Mouse (Mus musculus): ENCODE data around the gene Jagn1.

Gene Jagn1

GRCm38 (mm10) chr6:113442442-113443090 lies at the start of gene Jagn1:
Gene Jagn1, plus strand, starts transcription at chr6:113442569.
- DNase-seq: peak; percentile 96

- no peak for DNase-seq
Observed at GRCm38 (mm10) chr6:113393951-113394350, 48.4 kb upstream of the Jagn1 start.

DNA sequence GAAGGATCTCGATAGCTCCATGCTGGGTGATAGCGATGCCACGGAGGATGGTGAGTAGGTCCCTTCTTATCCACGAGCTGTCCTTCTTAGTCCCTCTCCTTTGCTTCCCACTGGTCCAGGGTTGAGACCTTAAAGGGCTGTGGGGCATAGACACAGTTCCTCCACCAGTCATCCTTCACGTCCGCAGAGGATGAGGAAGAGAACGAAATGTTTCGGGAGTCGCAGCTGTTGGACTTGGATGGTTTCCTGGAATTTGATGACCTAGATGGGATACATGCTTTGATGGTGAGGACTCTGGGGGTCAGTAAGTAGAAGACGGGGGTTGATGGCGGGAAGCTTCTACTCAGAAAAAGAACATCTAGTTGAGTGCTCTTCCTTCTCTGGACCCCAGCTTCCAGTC lies 47.6 kb upstream of the Jagn1 start:
- no peak for DNase-seq

DNA sequence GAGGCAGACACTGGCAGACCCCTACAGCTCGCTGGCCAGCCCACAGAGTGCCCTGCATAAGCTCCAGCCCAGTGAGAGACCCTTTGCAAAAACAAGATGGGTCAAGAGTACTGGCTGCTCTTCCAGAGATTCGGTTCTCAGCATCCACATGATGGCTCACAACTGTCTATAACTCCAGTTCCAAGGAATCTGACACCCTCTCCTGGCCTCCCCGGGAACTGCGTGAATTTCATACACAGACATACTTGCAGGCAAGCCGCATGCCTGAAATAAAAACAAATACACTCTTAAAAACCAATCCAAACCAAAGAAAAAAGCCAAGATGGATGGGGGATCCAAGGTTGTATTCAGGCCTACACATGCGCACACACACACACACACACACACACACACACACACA lies 46.9 kb upstream of the Jagn1 start:
- DNase-seq: no peak

DNA sequence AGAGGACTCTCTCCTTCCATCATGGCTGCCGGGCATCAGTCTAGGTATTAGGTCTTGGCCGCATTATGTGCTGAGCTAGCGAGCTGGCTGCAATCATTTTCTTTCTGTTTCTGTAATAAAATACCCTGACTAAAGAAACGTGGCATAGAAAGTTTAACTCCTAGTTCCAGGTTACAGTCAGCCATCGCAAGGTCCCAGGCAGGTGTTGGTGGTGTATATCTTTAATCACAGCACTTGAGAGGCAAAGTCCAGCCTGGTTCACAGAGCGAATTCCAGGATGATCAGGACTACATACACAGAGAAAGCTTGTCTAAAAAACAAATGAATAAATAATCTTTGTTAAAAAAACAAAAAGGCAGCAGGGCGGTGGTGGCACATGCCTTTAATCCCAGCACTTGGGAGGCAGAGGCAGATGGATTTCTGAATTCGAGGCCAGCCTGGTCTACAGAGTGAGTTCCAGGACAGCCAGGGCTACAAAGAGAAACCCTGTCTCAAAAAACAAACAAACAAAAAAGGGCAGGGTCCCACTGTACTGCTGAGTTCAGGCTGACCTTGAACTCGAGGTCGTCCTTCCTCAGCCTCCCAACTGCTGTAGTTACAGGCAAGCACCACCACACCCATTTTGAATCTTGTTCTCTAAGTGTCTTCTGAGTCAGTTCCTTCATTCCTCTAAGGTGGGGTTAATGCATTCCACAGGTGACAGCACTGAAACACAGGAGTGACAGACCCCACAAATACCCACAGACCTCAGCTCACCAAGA lies 45.9 kb upstream of the Jagn1 start:
- DNase-seq: no peak

DNA sequence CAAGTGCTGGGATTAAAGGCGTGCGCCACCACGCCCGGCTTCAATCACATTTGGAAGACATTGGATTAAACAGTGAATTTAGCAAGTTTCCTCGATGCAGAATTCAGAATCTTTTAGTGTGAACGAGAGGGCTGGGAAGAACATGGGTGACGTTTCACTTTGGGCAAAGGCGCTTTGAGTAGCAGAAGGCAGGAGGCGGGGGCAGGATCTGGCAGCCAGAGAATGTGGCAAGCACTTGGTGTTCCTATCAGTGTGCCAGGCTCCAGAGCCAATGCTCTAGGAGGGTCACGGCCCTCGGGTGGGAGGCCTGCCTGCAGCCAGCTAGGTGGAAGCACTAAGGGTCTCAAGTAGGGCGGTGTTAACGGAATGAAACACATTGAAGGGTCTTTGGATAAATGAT lies 40.3 kb upstream of the Jagn1 start:
- no peak for DNase-seq

- peak; percentile 57 for DNase-seq
Observed at GRCm38 (mm10) chr6:113404649-113405448, 37.5 kb upstream of the Jagn1 start.

DNA sequence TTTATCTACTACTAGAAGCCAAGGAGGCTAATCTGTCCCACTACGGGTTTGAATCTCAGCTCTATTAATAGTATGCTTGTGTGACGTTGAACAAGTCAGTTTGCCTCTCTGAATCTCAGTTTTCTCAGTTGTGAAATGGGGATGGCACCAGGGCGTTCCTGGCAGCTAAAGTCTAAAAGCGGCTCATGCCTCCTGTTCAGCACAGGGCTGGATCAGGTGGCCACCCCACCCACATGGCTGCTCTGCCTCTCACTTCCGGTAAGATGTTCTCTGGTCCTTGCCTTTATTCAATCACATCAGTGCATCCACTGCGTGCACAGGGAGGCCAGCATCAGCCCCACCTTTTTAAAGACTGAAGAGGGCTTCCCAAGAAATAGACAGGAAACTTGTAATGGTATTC lies 36.9 kb upstream of the Jagn1 start:
- no peak for DNase-seq

GRCm38 (mm10) chr6:113406683-113407082 lies 35.7 kb upstream of the Jagn1 start:
- DNase-seq: peak; percentile 37

GRCm38 (mm10) chr6:113410001-113410400 lies 32.4 kb upstream of the Jagn1 start:
- no peak for DNase-seq

- DNase-seq: no peak
Observed at GRCm38 (mm10) chr6:113416416-113416815, 26.0 kb upstream of the Jagn1 start.

DNA sequence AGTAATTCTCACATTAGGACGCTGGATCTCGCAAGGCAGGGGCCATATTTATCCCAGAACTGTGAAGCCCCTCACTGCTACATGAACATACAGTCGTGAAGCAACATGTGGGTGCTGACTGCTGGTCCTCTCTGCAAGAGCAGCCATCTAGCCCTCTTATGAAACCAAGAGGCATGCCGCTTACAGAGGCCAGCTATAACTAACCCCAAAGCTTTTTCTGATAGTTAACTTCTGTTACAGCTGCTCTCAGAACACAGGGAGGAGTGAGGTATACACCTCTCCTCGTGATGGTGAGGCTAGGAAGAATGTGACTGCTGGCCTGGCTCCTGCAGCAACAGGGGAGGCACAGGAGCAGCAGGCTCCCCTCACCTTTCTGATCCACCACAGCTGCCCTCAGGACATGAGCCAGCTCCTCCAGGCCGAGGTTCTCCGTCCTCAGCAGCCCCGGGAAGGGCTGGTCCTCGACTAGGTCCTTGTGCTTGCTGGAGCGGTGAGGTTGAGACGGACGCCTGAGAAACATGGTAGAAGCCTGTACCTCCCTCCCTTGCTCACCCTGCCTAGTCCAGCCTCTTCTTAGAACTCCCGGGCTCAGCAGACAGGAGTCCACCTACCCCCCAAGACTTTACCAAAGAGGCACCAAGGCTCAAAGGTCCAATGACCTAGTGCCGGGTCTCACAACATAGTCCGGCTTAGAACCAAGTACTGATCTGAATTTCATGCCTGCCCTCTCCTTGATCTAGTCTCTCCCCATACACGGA lies 23.7 kb upstream of the Jagn1 start:
- DNase-seq: no peak

- DNase-seq: peak; percentile 97
Observed at GRCm38 (mm10) chr6:113419199-113419587, 23.2 kb upstream of the Jagn1 start, which contains the start of gene Rpusd3. Gene Rpusd3, minus strand, starts transcription at chr6:113419340.

- DNase-seq: no peak
Observed at GRCm38 (mm10) chr6:113423000-113423399, 19.4 kb upstream of the Jagn1 start.

DNA sequence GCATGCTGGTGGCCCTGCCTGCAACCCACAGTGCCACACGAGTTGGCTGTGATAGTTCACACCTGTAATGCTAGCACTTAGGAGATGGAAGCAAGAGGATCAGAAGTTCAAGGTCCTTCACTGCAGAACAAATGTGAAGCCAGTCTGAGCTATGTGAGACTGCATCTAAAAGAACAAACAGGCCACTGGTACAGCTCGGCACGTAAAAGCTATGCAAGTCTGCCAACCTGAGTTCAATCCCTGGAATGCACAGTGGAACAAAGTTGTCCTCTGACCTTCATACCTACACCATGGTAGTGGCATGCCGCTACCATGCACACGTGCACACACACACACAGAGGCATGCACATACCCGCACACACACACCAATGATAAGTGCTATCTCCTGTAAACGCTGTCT lies 18.2 kb upstream of the Jagn1 start:
- peak; percentile 39 for DNase-seq

DNA sequence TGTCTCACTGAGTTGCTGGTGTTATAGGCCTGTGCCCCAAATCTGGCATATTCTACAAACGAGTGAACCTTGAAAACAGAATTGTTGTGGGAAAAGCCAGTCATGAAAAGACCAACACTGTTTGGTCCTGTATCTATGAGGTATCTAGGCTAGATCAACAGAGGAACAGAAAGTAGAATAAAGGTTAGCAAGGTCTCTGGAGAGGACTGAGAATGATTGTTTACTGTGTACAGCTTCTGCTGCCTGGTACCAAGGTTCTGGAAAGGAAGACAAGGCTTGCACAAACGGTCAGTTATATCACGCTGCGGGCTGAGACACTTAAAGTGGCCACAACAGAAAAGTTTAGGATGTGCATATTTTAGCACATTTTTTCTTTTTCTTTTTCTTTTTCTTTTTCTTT lies 15.7 kb upstream of the Jagn1 start:
- no peak for DNase-seq

GRCm38 (mm10) chr6:113427397-113427796 lies 15.0 kb upstream of the Jagn1 start:
- peak; percentile 55 for DNase-seq

DNA sequence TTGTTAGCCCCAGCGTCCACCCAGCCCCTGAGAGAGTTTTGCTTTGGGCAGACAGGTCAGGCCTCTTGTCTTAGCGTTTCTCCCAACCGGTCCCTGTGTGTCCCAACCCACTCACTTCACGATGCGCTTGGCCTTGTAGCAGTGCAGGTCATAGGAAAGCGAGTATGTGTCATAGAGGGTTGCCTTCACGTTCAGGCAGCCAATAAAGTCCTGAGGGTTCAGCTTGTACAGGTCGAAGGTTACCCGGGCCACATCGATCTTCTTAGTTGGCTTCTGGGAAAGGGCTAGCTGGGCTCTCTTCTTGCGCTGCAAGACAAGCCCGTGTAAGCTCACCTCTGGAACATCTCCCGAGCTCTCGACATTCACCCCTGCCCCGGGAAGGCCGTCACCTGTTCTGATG lies 14.4 kb upstream of the Jagn1 start:
- no peak for DNase-seq

GRCm38 (mm10) chr6:113429965-113430364 lies 12.4 kb upstream of the Jagn1 start:
- no peak for DNase-seq

GRCm38 (mm10) chr6:113430846-113431245 lies 11.5 kb upstream of the Jagn1 start:
- DNase-seq: no peak

DNA sequence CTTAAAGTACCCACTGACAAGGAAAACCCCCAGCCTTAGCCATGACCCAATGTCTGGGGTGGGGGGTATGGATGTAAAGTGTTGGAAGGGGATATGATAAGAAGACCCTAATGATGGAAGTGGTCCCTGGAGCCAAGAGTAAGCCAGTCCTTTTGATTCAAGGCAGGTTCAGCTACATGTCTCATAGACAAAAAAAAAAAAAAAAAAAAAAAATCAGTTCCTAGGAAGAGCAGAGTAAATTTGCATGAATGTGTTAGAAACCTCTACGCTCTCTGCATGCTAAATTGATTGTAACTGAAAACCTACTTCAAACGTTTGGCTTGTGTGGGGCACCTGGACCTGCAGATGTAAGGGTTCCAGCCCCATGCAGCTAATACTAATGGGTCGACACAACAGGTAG lies 10.6 kb upstream of the Jagn1 start:
- DNase-seq: no peak

DNA sequence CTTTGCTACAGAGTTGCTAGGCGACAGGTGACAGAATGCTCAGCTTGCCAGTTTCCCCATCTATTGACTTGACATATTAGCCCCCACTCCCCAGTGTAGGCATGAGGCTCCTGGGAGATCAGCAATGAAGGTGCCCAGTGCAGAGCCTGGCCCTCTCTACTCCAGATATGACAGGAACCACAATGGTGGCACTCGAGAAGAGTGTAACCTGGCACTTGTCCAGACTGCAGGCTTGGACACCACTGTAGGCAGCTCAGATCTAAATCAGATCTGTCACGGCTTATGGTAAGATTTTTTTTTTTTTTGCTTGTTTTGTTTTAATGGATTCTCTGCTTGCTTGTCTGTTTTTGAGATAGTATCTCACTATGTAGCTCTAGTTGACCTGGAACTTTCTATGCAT lies 8.7 kb upstream of the Jagn1 start:
- DNase-seq: no peak

DNA sequence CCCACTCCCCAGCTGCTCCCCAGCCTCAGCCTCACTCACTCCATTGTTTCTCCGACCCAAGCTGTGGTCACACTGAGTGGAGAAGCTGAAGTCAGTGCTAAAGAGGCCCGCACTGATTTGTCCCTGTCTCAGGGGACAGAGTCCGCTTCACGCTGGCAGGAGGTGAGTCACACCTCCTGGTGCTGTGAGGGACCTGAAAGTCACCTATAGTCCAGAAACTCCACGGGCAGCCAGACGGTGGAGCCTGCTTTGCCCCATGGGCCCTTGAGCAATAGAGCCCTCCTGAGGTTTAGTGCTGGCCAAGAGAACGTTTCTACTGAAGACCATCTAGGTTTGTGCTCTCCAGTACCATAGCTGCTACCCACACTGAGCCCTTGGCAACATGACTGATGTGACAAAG lies 7.7 kb upstream of the Jagn1 start:
- DNase-seq: no peak
